Mouse (Mus musculus): ENCODE data around the gene Fam160a1.

DNA sequence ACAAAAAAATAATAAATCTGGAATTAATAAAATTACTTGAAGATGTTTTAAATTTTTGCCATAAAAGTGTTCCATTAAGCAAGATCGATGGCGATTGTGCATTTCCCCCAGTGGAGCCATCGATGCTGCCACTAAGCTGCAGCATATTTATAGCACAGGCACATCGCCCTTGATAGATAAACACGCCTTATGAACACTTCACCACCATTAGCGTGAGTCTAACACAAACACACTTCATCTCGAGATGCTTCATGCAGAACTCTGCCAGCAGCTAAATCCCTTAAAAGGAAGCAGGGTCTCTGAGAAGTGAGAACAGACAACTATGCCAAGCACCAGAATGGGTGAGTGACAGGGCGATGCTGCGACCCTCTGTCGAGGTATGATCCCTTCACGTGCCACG, 150.4 kb downstream of the Fam160a1 start:
- TF ChIP-seq CTCF (IDR thresholded peaks at IDR 0.05; ENCODE audit: extremely low read depth, insufficient read depth, low read length) (no peak), POLR2A (IDR thresholded peaks at IDR 0.05; ENCODE audit: extremely low read depth, insufficient read depth, low read length) (no peak)

Data from cortical plate, adult 2 months (tissue).